Mouse (Mus musculus) kidney, adult 9 months (tissue): ENCODE results near the gene Col4a1.

Experiments
- DNase-seq: peaks from one replicate; pipeline ENCODE4 v3.0.0; 2022

Col4a1 gene

GRCm38 (mm10) chr8:11312349-11313175 lies at the start of gene Col4a1, which contains the start of gene Col4a2:
TSS of gene Col4a1 (minus strand) at chr8:11312826.
TSS of gene Col4a2 (plus strand) at chr8:11312805.
- peak; percentile 71 for DNase-seq

GRCm38 (mm10) chr8:11361546-11362277 lies 49.1 kb upstream of the Col4a1 start:
- DNase-seq, result no peak

- no peak for DNase-seq
These were observed 47.2 kb upstream of the Col4a1 start for GRCm38 (mm10) chr8:11359846-11360245.

- DNase-seq, result peak; percentile 59
These were observed 45.4 kb upstream of the Col4a1 start for GRCm38 (mm10) chr8:11357921-11358436.

GRCm38 (mm10) chr8:11356776-11357175 lies 44.1 kb upstream of the Col4a1 start:
- no peak for DNase-seq

GRCm38 (mm10) chr8:11355900-11356299 lies 43.3 kb upstream of the Col4a1 start:
- DNase-seq, result no peak

GRCm38 (mm10) chr8:11354800-11355451 lies 42.3 kb upstream of the Col4a1 start:
- DNase-seq, result no peak

GRCm38 (mm10) chr8:11352514-11352913 lies 39.9 kb upstream of the Col4a1 start:
- DNase-seq, result no peak

- DNase-seq, result no peak
These were observed 38.7 kb upstream of the Col4a1 start for GRCm38 (mm10) chr8:11351355-11351754.

GRCm38 (mm10) chr8:11348622-11349021 lies 36.0 kb upstream of the Col4a1 start:
- no peak for DNase-seq

GRCm38 (mm10) chr8:11347699-11348098 lies 35.1 kb upstream of the Col4a1 start:
- no peak for DNase-seq

GRCm38 (mm10) chr8:11346225-11346624 lies 33.6 kb upstream of the Col4a1 start:
- DNase-seq, result peak; percentile 67

GRCm38 (mm10) chr8:11344459-11344858 lies 31.8 kb upstream of the Col4a1 start:
- peak; percentile 67 for DNase-seq

- no peak for DNase-seq
These were observed 28.5 kb upstream of the Col4a1 start for GRCm38 (mm10) chr8:11341111-11341566.

- DNase-seq, result peak; percentile 62
These were observed 27.9 kb upstream of the Col4a1 start for GRCm38 (mm10) chr8:11340310-11341110.

GRCm38 (mm10) chr8:11338507-11338906 lies 25.9 kb upstream of the Col4a1 start:
- no peak for DNase-seq

- DNase-seq, result no peak
These were observed 25.0 kb upstream of the Col4a1 start for GRCm38 (mm10) chr8:11337642-11338041.

GRCm38 (mm10) chr8:11336346-11336745 lies 23.7 kb upstream of the Col4a1 start:
- DNase-seq, result no peak

GRCm38 (mm10) chr8:11335238-11335637 lies 22.6 kb upstream of the Col4a1 start:
- no peak for DNase-seq

- DNase-seq, result no peak
These were observed 21.9 kb upstream of the Col4a1 start for GRCm38 (mm10) chr8:11334493-11334892.

- peak; percentile 54 for DNase-seq
These were observed 21.1 kb upstream of the Col4a1 start for GRCm38 (mm10) chr8:11333746-11334145.

GRCm38 (mm10) chr8:11331561-11331960 lies 18.9 kb upstream of the Col4a1 start:
- DNase-seq, result peak; percentile 52
